Mouse (Mus musculus): ENCODE results near the gene Gm2310. TPM values are rescaled to one million over a fixed set of nuclear protein-coding genes. Genes with fewer than 3 reads are reported as not detected.
"Not testable (repeated sequence)": the region's sequence is repeated elsewhere in the genome, so short reads cannot be mapped to it uniquely, and the experiment has no call there.

Gm2310 gene
- not detected for total RNA-seq (2021)

DNA sequence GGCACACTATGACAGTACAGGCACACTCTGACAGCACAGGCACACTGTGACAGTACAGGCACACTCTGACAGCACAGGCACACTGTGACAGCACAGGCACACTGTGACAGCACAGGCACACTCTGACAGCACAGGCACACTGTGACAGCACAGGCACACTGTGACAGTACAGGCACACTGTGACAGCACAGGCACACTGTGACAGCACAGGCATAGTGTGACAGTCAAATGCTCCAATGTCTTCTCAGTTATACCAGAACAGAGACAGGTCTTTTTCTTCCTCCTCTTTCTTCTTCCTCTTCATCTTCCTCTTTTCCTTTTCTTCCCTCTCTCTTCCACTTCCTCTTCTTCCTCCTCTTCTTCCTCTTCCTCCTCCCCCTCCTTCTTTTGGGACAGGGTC, at the start of gene Gm2310:
Gm2310 (minus strand) TSS at position 101 of the 400 bp plus-strand sequence.
- not testable (repeated sequence) for DNase-seq

DNA sequence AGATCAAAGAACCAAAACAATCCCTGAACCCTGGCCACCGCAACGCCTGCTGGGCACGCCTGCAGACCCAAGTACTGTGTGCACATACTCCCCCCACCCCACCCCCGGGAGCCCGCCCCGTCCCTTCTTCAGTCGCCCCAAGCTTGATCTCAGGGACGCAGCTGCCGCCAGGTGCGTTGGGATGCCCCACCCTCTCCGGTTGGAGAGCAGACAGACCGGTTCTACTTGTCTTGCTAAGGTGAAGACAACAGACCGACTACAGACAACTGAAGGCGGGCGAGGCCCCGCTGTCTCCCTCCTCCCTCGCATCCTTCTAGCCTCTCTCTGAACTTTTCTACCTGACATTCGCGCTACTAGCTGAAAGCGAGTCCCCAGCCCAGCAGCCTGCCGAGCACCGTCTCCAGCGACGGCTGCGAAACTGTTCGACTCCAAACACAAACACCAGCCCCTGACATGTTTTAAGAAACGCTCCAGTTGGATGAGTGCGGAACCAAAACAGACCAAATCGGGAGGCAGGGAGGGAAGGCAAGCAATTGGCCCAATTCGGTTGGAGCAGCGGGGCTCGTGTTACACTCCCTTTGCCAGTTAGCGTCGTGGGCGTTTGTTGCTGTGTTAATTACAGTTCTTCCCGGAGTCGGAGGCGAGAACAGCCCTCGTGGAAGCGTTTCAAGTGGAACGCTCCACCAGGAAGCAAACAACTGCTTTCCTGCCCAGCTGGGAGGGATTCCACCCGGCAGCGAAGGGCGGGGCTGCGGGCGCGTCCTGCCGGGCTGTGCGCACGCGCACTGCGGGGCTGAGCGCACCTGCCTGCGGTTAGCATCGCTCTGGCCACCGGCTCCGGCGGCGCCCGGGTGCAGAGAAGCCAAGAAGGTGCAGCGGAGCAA, 49.1 kb upstream of the Gm2310 start:
- peak; percentile 80 for DNase-seq

DNA sequence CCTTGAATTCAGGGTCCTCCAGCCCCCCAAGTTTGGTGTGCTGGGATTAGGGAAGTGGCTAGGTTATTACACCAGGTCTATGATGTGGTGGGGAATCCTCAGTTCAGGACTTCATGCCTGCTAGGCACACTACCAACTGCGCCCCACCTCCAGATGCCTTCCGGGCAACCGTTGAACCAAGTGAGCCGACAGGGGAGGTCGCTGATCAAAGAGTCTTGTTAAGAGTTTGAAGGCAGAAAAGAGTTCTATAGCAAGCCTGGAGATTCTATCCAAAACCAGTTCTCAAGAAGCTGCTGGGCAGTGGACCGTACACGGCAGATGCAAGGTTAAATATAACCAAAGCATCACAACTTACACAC, 48.5 kb upstream of the Gm2310 start:
- DNase-seq: no peak

DNA sequence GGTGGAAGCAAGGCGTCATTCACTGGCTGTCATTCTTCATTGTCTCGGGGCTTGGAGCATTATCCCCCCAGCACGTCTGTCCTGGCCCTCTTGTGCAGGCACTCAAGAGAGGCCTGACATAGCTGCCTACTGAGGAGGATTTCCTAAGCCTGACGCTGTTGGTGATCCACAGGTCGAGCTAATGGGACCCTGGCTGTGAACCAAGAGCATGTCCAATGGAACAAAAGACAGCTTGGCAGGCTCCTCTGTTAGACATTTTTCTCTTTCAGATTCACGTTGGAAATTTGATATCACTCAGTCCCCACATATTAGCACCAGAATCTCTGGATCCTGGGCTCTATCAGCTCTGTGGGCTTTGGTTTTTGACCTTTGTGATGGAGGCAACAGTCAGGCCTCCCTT, 45.7 kb upstream of the Gm2310 start:
- DNase-seq: no peak

DNA sequence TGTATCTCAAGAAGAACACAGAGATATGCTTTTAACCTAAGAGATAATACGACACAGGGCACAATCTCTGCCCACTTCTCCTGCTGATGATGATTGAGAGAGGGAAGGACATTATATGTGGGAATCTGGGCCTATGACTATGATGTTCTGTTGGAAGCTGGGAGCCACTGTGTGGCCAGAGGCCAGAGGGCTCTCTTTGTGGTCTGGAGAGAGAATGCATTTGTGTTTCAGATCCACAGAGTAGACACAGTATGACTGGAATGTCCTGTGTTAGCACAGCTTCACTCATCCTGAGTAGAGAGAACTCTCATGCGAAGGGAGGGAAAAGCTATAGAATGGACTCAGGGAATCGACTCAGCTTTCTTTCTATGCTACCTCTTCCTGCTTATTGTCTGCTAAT, 44.6 kb upstream of the Gm2310 start:
- no peak for DNase-seq

DNA sequence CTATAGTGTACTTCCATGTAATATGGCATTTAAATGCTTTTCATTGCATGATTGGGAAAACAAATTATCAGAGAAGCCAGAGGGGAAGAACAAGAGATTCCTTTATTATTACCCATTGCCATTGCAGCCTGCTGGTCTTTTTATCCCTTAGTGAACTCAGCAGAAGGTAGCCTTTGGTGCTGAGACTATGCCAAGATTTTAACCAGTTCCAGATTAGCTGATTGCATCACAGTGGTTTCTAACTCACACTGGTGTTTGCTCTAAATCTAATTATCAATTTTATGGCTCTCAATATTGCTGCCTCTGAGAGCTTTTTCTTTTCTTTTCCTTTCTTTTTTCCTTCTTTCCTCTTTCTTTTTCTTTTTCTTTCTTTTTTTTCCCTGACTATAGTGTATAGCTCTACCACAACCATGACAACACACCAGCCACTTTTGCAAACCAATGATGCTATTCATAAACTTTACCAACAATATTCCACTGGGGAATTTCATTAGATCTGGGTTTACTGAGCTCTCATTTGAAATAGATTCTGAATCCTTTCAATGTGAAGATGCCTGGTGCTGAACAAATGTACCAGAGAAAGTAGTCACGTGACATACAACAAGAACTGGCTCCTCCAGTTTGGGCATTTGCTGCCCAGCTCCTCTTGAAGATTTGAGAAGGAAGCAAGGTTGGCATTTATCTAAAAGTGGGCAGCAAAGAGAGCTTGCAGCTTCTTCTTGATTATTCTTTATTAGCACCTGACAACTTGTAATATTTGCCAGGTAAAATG, 43.9 kb upstream of the Gm2310 start:
- DNase-seq: no peak

DNA sequence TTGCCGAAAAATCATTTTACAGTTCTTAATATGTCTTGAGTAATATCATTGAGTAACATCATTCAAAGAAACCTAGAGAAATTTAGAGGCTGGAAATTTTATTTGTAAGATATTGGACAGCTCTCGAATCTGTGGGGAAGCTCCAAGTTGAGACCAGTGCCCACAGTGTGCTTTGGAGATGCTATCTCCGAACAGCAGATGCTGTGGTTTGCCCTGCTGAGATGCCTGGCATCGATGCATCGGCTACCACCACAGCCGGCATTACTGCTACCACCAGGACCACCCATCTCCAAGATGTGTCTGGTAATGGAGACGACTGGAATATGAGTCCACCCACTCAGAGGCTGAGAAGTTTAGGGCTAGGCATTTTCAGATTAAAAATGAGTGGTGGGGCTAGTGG, 43.0 kb upstream of the Gm2310 start:
- DNase-seq: no peak

DNA sequence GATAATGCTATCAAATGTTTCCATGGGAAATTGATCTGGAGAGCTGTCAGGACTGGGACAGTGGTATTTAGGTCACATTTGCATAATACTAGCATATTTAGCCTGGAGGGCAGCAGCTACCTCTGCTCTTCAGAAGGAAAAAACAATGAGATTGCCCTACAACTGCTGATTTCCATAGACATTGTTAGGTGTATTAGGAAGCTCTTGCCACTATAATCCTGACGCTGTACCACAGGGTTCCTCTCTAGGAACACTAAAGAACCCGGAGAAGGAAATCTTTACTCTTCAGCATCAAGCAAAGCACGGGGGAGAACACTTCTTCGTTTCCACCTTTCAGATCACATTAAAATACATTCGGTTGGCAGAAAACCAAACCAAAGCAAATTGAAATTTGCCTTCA, 11.4 kb upstream of the Gm2310 start:
- no peak for DNase-seq

DNA sequence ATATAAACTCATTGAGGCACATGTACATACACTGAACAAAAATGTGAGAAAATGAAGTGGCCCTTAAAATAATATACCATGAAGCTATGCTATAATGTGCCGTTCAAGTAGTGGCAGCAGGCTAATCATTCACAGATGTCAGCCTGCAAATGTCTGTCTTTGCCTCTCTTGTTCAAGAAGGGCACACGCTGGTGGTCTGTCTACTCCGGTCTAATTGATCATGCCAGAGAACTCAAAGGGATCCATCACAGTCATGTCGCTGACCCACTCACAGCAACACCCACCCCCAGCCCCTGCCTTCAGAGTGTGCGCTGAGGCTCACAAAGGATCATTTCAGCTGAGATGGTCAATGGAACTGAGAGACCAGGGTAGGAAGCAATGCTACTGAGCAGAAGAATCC, 6.8 kb downstream of the Gm2310 start:
- DNase-seq: no peak

DNA sequence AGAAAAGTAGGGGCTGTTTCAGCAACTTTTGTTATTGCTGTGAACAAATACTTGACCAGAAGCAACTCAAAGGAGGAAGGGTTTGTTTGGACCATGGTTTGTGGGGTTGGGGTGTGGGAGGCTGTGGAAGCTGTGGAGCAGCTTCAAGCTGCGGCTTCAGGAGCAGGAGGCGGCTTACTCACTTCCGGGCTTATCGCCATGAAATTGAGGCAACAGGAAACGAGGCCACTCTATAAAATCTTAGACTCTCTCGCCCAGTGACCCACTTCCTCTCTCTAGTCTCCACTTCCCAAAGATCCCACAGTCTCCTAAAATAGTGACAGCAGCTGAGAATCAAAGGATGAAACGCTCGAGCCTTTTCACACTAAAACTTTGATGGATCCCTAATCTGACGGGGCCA, 7.9 kb downstream of the Gm2310 start:
- DNase-seq: peak; percentile 36

DNA sequence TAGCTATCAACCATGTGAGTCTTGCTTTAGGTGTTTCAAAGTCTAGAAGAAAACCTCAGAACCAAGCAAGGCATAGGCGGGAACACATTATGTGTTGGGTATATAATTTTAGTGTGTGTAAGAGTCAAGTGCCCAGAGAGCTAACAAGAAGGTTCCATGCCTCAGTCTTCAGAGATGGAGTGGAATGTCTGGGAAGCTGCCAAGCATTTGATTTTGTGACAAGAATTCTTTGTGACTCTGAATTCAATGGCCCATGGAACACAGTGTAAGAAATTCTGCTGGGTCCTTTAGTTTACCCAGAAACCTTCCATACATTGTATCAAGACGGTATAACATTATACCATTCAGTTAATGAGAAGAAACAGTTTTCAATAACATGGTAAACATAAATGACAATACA, 17.3 kb downstream of the Gm2310 start:
- DNase-seq: no peak

DNA sequence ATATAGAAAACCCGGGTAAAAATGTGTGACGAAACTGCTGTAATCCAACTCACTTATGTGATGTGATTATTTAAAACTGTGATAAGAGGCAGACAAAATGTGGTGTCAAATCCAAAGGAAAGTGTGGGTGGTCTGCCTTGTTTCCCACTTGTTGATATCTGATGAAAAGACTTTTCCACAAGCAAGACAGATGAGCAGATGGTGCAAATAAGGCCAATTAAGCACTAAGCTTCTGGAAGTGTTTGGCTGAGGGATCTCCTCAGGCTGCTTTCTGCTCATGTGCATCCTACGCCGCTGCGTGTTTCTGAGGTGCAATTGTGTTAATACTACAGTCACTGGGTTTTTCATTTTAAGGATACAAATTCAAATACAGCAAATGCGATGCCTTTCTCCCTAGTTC, 34.5 kb downstream of the Gm2310 start:
- DNase-seq: no peak

DNA sequence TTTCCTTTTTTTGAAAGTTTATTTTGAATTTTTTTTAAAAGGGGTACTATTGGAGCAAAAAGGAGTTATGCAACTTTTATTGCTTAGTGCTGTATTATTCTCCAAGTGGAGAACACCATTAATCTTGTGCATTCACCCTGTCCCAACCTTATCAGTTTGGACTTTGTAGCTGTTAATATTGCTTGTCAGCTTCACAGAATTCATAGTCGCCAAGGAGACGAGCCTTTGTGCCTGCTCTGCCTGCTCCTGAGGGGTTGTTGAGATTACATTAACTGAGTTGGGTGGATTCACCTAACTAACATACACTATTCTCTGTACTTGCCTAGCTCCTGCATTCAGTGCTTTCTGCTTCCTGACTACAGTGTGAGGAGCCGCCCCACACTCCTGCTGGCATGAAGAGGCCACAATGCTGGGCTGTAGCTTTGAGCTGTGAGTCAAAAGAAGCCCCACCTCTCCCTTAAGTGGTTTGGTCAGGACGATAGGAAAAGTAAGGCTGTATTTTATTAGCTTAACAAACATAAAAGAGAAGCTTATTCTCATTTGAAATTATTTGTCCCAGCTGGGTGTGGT, 50.7 kb downstream of the Gm2310 start:
- DNase-seq: no peak

Other genes with a start within 250 kb of the Gm2310 start
- gene Nipbl, start 75.5 kb downstream of the Gm2310 start, total RNA-seq (2021): 10 to 100 TPM; 34.0 to 35.3 TPM
- 1 to 10 TPM; 2.3 to 2.8 TPM for gene Slc1a3, start 190.8 kb upstream of the Gm2310 start, total RNA-seq (2021)

Data from heart, postnatal 4 days (tissue).